Mouse (Mus musculus): ENCODE measurements around the gene Llgl2. TPM values are rescaled to one million over a fixed set of nuclear protein-coding genes. Genes with fewer than 3 reads are reported as not detected.

Llgl2 gene
- polyA plus RNA-seq, 1 experiment from 2014 or later, result 2.5 TPM

DNA sequence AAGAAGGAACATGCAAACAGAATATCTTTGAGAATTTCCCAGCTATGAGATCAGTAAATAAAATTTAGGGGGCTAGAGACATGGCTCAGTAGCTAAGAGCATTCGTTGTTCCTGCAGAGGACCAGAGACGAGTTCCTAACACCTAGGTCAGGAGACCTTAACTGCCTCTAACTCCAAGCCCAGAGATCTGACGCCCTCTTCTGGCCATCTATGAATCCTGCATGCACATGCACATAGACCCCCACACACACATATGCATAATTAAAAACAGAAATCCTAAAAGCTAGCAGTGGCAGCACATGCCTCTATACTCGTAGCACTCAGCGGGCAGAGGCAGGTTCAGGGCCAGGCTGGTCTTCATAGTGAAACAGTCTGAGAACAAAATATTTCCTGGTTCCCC, 52.6 kb downstream of the Llgl2 start:
- H3K4me1 ChIP-seq (ENCODE audit: control insufficient read depth, insufficient read depth, low read length), result no peaks in the 10 kb centered on the region

DNA sequence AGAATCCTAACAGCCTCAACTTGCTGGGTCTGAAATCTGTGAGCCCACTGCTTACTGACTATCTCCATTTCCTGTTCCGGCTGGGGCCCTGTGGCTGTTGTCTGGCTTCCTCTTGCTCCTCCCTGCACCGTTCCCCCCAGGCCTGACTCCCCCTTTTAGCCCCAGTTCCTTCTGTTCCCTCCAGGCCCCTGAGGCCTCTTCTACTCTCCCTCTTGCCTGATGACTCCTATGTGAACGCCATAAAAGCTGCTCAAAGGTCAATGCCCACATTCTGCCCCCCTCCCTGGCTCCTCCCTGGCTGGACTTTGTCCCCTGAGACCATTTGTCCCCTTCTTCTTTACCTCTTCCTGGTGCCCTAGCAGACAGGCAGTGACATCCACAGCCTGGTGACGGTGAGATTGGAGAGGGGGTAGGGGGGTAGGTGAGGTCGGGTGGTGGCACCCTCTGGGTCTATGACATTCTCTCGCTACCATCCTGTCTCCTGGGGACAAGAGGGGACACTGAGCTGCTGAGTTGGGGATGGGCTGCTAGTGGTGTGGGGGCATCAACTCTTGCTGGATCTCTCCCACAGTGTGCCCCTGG, 53.4 kb downstream of the Llgl2 start:
- no peak for ATAC-seq (ENCODE audit: low FRiP score)
- Histone ChIP-seq H3K9ac (ENCODE audit: low read length) (no peak overlapping the region), H3K36me3 (ENCODE audit: control insufficient read depth, insufficient read depth, low read length) (no peaks in the 10 kb centered on the region), H3K9me3 (ENCODE audit: control insufficient read depth, low read length) (no peaks in the 10 kb centered on the region), H3K4me2 (no peak overlapping the region), H3K4me1 (ENCODE audit: control insufficient read depth, insufficient read depth, low read length) (no peaks in the 10 kb centered on the region), H3K4me3 (ENCODE audit: low read depth, low read length) (no peak overlapping the region), H3K27ac (ENCODE audit: low read depth, low read length) (no peak overlapping the region), H3K27me3 (ENCODE audit: control insufficient read depth, insufficient read depth, low read length) (no peaks in the 10 kb centered on the region)
- 71% methylated on average over 6 of the region's 6 CpGs for WGBS
- no peak for DNase-seq (ENCODE audit: low spot score, missing footprints)

More for the DNA sequence above, 52.6 kb downstream of the Llgl2 start:
- Histone ChIP-seq H3K4me2 (no peak overlapping the region), H3K36me3 (ENCODE audit: control insufficient read depth, insufficient read depth, low read length) (no peaks in the 10 kb centered on the region), H3K4me3 (ENCODE audit: low read depth, low read length) (no peak overlapping the region), H3K9me3 (ENCODE audit: control insufficient read depth, low read length) (no peaks in the 10 kb centered on the region), H3K27ac (ENCODE audit: low read depth, low read length) (no peak overlapping the region), H3K27me3 (ENCODE audit: control insufficient read depth, insufficient read depth, low read length) (no peaks in the 10 kb centered on the region), H3K9ac (ENCODE audit: low read length) (no peak overlapping the region)
- ATAC-seq (ENCODE audit: low FRiP score), result no peak
- WGBS, result 77% methylated on average over 5 of the region's 5 CpGs
- no peak for DNase-seq (ENCODE audit: low spot score, missing footprints)

DNA sequence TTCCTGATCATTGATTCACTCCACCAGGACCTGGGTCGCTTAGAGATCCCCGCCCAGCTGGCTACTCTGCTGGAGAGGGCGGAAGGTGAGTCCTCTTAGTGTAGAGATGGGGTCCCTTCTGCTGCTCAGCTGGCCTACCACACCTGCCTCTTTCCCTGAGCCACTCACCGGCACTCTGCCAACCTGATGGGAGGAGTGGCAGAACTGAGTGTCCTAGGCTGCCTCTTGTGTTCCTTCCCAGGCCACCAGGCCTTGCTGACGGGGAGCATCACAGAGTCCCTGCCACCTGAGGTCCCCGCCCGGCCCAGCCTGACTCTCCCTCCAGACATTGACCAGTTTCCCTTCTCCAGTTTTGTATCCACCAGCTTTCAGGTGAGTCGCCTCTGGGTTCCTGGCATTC, 54.2 kb downstream of the Llgl2 start:
- Histone ChIP-seq H3K4me1 (ENCODE audit: control insufficient read depth, insufficient read depth, low read length) (no peaks in the 10 kb centered on the region), H3K9ac (ENCODE audit: low read length) (no peak overlapping the region), H3K27me3 (ENCODE audit: control insufficient read depth, insufficient read depth, low read length) (no peaks in the 10 kb centered on the region), H3K27ac (ENCODE audit: low read depth, low read length) (no peak overlapping the region), H3K36me3 (ENCODE audit: control insufficient read depth, insufficient read depth, low read length) (no peaks in the 10 kb centered on the region), H3K9me3 (ENCODE audit: control insufficient read depth, low read length) (no peaks in the 10 kb centered on the region), H3K4me3 (ENCODE audit: low read depth, low read length) (no peak overlapping the region), H3K4me2 (no peak overlapping the region)
- DNase-seq (ENCODE audit: low spot score, missing footprints) (no peak), ATAC-seq (ENCODE audit: low FRiP score) (no peak)
- 85% methylated on average over 8 of the region's 8 CpGs for WGBS

DNA sequence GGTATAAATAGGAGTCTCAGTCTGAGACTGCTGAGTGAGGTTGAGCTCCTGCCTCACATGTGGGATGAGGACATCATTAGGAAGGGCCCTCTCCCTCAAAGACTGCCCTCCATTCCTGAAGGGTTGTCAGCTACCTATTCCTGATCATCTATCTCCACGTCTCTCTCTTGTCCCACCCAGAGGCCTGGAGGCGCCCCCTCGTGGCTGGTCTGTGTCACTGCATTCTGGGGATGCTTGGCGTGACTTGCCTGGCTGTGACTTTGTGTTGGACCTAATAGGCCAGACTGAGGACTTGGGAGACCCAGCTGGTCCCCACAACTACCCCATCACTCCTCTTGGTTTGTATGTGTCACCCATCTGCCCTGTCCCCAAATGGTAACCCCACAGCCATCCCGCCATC, 57.2 kb downstream of the Llgl2 start:
- Histone ChIP-seq H3K4me3 (ENCODE audit: low read depth, low read length) (no peak overlapping the region), H3K27me3 (ENCODE audit: control insufficient read depth, insufficient read depth, low read length) (no peaks in the 10 kb centered on the region), H3K27ac (ENCODE audit: low read depth, low read length) (no peak overlapping the region), H3K9me3 (ENCODE audit: control insufficient read depth, low read length) (no peaks in the 10 kb centered on the region), H3K36me3 (ENCODE audit: control insufficient read depth, insufficient read depth, low read length) (no peaks in the 10 kb centered on the region), H3K4me1 (ENCODE audit: control insufficient read depth, insufficient read depth, low read length) (no peaks in the 10 kb centered on the region), H3K4me2 (no peak overlapping the region), H3K9ac (ENCODE audit: low read length) (no peak overlapping the region)
- ATAC-seq (ENCODE audit: low FRiP score), result no peak
- DNase-seq (ENCODE audit: low spot score, missing footprints), result peak; percentile 87
- WGBS, result 22% methylated on average over 5 of the region's 5 CpGs

DNA sequence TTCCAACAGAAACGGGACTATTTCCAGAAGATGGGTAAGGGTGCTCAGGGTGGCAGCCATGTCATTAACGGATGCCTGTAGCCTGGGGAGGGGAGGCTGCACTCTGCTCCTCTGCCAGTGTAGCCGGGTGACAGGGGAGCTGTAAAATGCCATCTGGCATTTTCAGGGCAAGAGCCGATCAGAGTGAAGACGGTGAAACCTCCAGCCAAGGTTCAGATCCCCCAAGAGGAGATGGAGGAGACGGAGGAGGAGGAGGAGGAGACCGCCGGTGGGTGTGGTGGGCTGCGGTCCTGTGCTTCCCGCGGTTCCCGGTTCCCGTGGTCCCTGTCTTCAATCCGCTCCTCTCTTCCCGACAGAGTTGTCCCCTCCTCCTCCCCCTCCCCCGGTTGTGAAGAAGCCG, 59.4 kb downstream of the Llgl2 start:
- Histone ChIP-seq H3K9me3 (ENCODE audit: control insufficient read depth, low read length) (no peaks in the 10 kb centered on the region), H3K36me3 (ENCODE audit: control insufficient read depth, insufficient read depth, low read length) (no peaks in the 10 kb centered on the region), H3K4me3 (ENCODE audit: low read depth, low read length) (no peak overlapping the region), H3K4me1 (ENCODE audit: control insufficient read depth, insufficient read depth, low read length) (no peaks in the 10 kb centered on the region), H3K4me2 (no peak overlapping the region), H3K27ac (ENCODE audit: low read depth, low read length) (no peak overlapping the region), H3K27me3 (ENCODE audit: control insufficient read depth, insufficient read depth, low read length) (no peaks in the 10 kb centered on the region), H3K9ac (ENCODE audit: low read length) (no peak overlapping the region)
- ATAC-seq (ENCODE audit: low FRiP score) (no peak), DNase-seq (ENCODE audit: low spot score, missing footprints) (no peak)
- WGBS, result 31% methylated on average over 17 of the region's 17 CpGs

DNA sequence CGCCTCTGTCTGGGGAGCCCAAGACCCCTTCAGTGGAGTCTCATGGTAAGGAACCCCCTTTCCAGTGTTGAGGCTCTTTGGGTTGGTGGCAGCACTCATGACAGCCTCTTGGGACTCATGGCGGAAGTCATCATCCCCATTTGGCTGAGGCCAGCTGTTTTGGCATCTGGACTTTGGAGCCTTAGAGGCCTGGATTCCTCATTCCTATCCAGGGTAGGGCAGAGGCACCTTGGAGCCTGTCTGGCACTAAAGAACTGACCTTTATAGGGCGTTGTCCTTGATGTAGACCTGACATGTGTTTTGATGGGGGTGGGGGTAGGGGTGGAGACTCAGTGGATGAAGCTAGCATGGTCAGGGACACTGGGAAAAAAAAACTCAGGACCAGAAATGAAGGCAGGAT, 60.5 kb downstream of the Llgl2 start:
- no peak overlapping the region for H3K4me2 ChIP-seq
- ATAC-seq (ENCODE audit: low FRiP score), result no peak
- H3K27me3 ChIP-seq (ENCODE audit: control insufficient read depth, insufficient read depth, low read length), result no peaks in the 10 kb centered on the region
- no peaks in the 10 kb centered on the region for H3K36me3 ChIP-seq (ENCODE audit: control insufficient read depth, insufficient read depth, low read length)
- H3K9me3 ChIP-seq (ENCODE audit: control insufficient read depth, low read length), result no peaks in the 10 kb centered on the region
- H3K27ac ChIP-seq (ENCODE audit: low read depth, low read length), result no peak overlapping the region
- no peak overlapping the region for H3K9ac ChIP-seq (ENCODE audit: low read length)
- WGBS, result 88% methylated on average over 3 of the region's 3 CpGs
- DNase-seq (ENCODE audit: low spot score, missing footprints), result no peak
- H3K4me1 ChIP-seq (ENCODE audit: control insufficient read depth, insufficient read depth, low read length), result no peaks in the 10 kb centered on the region
- H3K4me3 ChIP-seq (ENCODE audit: low read depth, low read length), result no peak overlapping the region

DNA sequence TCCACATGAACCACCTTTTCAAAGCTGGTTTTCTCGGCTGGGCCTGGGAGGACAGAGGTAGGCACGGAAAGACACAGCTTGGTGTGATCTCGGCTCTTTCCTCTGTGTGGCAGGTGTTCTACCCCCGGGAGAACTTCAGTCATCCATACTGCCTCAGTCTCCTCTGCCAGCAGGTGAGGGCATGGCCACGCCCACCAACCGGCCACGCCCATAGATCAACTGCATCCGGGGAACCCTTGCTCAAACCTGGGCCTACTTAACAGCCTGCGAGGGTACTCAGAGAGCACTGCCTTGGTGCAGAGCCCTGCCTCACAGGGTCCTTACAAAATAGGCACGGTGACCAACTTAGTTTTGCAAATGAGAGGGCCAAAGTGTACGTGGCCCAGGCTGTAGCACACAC, 61.4 kb downstream of the Llgl2 start:
- ATAC-seq (ENCODE audit: low FRiP score) (no peak), DNase-seq (ENCODE audit: low spot score, missing footprints) (no peak)
- Histone ChIP-seq H3K4me1 (ENCODE audit: control insufficient read depth, insufficient read depth, low read length) (no peaks in the 10 kb centered on the region), H3K4me3 (ENCODE audit: low read depth, low read length) (no peak overlapping the region), H3K4me2 (no peak overlapping the region), H3K27ac (ENCODE audit: low read depth, low read length) (no peak overlapping the region), H3K9me3 (ENCODE audit: control insufficient read depth, low read length) (no peaks in the 10 kb centered on the region), H3K36me3 (ENCODE audit: control insufficient read depth, insufficient read depth, low read length) (no peaks in the 10 kb centered on the region), H3K9ac (ENCODE audit: low read length) (no peak overlapping the region), H3K27me3 (ENCODE audit: control insufficient read depth, insufficient read depth, low read length) (no peaks in the 10 kb centered on the region)
- WGBS, result 81% methylated on average over 11 of the region's 11 CpGs

DNA sequence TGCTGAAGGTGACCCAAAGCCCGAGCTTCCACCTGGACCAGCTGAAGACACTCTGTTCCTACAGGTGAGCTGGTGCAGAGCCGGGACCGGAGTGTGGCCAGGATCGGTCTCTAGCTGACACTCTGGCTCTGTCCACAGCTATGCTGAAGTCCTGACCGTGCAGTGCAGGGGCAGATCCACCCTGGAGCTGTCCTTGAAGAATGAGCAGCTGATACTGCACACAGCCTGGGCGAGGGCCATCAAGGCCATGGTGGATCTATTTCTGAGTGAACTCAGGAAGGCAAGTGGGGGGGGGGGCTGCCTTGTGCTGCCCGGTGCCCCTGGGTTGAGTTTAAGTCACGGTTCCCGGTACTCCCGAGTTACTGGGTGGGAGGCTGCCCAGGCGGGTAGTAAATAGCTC, 62.6 kb downstream of the Llgl2 start:
- Histone ChIP-seq H3K27ac (ENCODE audit: low read depth, low read length) (no peak overlapping the region), H3K36me3 (ENCODE audit: control insufficient read depth, insufficient read depth, low read length) (no peaks in the 10 kb centered on the region), H3K9me3 (ENCODE audit: control insufficient read depth, low read length) (no peaks in the 10 kb centered on the region), H3K9ac (ENCODE audit: low read length) (no peak overlapping the region), H3K4me3 (ENCODE audit: low read depth, low read length) (no peak overlapping the region), H3K4me2 (no peak overlapping the region), H3K4me1 (ENCODE audit: control insufficient read depth, insufficient read depth, low read length) (no peaks in the 10 kb centered on the region), H3K27me3 (ENCODE audit: control insufficient read depth, insufficient read depth, low read length) (no peaks in the 10 kb centered on the region)
- 90% methylated on average over 11 of the region's 11 CpGs for WGBS
- DNase-seq (ENCODE audit: low spot score, missing footprints) (no peak), ATAC-seq (ENCODE audit: low FRiP score) (no peak)

DNA sequence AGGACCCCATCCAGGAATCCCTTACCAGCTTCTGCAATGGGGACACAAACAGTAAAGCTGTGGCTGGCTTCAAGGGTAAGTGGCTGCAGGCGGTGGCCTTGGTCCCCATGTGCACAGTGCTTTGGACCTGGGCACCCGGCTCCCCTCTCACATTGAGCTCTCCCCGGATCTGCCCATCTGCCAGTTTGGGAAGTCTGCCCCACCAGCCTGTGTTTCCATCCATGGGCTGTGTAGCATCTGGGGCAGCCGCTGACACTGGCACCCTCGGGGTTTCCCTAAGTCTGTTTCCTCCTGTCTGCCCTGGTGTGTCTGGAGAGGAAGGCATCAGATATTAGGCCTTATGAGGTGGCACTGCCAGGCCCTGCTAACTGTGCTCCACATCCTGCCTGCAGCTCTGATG, 64.2 kb downstream of the Llgl2 start:
- Histone ChIP-seq H3K4me1 (ENCODE audit: control insufficient read depth, insufficient read depth, low read length) (no peaks in the 10 kb centered on the region), H3K27me3 (ENCODE audit: control insufficient read depth, insufficient read depth, low read length) (no peaks in the 10 kb centered on the region), H3K36me3 (ENCODE audit: control insufficient read depth, insufficient read depth, low read length) (no peaks in the 10 kb centered on the region), H3K27ac (ENCODE audit: low read depth, low read length) (no peak overlapping the region), H3K9ac (ENCODE audit: low read length) (no peak overlapping the region), H3K4me2 (no peak overlapping the region), H3K4me3 (ENCODE audit: low read depth, low read length) (no peak overlapping the region), H3K9me3 (ENCODE audit: control insufficient read depth, low read length) (no peaks in the 10 kb centered on the region)
- WGBS, result 92% methylated on average over 5 of the region's 5 CpGs
- ATAC-seq (ENCODE audit: low FRiP score) (no peak), DNase-seq (ENCODE audit: low spot score, missing footprints) (no peak)

DNA sequence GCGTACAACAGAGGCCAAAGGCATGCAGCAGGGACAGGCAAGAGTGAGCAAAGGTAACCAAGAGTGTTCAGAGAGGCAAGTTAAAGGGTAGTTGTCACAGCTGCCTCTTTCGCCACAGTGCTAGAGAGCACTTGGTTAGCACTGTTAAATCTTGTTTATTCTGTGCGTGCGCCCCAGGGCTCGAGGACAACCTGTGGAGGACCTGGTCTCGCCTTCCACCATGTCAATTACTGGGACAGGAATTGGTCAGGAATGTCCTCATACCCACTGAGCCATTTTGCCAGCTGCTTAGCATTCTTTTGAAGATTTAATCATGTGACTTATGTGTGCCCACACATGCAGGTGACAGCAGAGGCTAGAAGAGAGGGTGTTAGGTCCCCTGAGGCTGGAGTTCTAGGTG, 65.3 kb downstream of the Llgl2 start:
- Histone ChIP-seq H3K27ac (ENCODE audit: low read depth, low read length) (no peak overlapping the region), H3K27me3 (ENCODE audit: control insufficient read depth, insufficient read depth, low read length) (no peaks in the 10 kb centered on the region), H3K4me1 (ENCODE audit: control insufficient read depth, insufficient read depth, low read length) (no peaks in the 10 kb centered on the region), H3K4me3 (ENCODE audit: low read depth, low read length) (no peak overlapping the region), H3K36me3 (ENCODE audit: control insufficient read depth, insufficient read depth, low read length) (no peaks in the 10 kb centered on the region), H3K9ac (ENCODE audit: low read length) (no peak overlapping the region), H3K9me3 (ENCODE audit: control insufficient read depth, low read length) (no peaks in the 10 kb centered on the region), H3K4me2 (no peak overlapping the region)
- ATAC-seq (ENCODE audit: low FRiP score), result no peak
- no peak for DNase-seq (ENCODE audit: low spot score, missing footprints)
- WGBS, result 84% methylated on average over 6 of the region's 6 CpGs

Data from midbrain, embryonic 11.5 days (tissue).